Mouse (Mus musculus) E14TG2a.4 (cell line): Measurements from ENCODE around the gene Shank2.

ENCODE experiments used
- H3K27me3 ChIP-seq: 2 replicates; pipeline ENCODE4 v1.6.1; 2014; ENCODE audit warnings: low read length, control low read depth; ENCODE audit not compliant: insufficient read depth
- H3K36me3 ChIP-seq: 2 replicates; pipeline ENCODE4 v1.6.1; 2014; ENCODE audit warnings: low read length, control low read depth; ENCODE audit not compliant: insufficient read depth
- H3K4me1 ChIP-seq: replicated peaks from 2 replicates; pipeline ENCODE4 v1.6.1; 2014; ENCODE audit warnings: low read depth, low read length, control low read depth
- H3K4me3 ChIP-seq: replicated peaks from 2 replicates; pipeline ENCODE4 v1.5.1; 2014; ENCODE audit warnings: mild to moderate bottlenecking, low read length
- H3K9me3 ChIP-seq: 2 replicates; pipeline ENCODE4 v1.6.1; 2014; ENCODE audit warnings: low read length, control low read depth
- CTCF ChIP-seq: conservative IDR thresholded peaks from 2 replicates; pipeline ENCODE4 v1.5.1; 2014; ENCODE audit warnings: low read length
- NANOG ChIP-seq: IDR thresholded peaks from 2 replicates; pipeline ENCODE4 v1.6.1; 2014; ENCODE audit warnings: borderline replicate concordance, low read length, mixed read lengths
- POU5F1 ChIP-seq: IDR thresholded peaks from 2 replicates; pipeline ENCODE4 v1.6.1; 2014; ENCODE audit warnings: low read length, borderline replicate concordance

The Shank2 gene

DNA sequence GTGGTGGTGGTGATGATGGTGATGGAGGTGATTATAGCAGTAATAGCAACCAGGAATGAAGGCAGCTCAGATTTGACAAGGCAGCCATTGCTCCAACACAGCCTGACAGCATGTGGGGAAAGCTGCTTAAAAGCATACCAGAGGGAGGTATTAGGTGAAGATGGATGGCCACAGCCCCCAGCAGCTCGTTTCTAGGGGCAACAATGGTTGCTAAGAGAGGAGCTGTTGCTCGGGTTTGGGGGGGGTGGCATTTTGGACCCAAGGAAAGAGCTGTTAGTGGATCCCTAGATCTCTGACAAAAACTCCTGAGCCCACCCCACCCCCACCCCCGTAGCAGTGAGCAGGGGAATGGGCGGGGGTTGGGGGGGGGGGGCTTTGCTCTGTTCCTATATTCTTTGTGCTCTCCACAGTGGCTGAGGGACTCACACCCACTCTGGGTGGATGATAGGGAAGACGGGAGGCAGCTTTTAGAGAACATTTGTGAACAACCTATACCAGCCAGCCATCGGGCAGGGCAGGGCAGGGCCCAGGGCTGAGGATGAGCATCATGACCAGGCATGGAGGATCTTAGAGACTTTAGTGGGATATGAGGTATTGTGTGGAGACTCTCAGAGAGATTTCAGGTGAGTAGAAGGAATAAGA lies 377.6 kb downstream of the Shank2 start:
- Histone ChIP-seq H3K4me1 (no peaks in the 10 kb centered on the region), H3K4me3 (no peak overlapping the region), H3K36me3 (no peaks in the 10 kb centered on the region), H3K9me3 (no peaks in the 10 kb centered on the region), H3K27me3 (peaks cover 3% of the 10 kb centered on the region; the same call in 1 of the 2 replicates)
- TF ChIP-seq CTCF (no peak), POU5F1 (no peak), NANOG (no peak)

DNA sequence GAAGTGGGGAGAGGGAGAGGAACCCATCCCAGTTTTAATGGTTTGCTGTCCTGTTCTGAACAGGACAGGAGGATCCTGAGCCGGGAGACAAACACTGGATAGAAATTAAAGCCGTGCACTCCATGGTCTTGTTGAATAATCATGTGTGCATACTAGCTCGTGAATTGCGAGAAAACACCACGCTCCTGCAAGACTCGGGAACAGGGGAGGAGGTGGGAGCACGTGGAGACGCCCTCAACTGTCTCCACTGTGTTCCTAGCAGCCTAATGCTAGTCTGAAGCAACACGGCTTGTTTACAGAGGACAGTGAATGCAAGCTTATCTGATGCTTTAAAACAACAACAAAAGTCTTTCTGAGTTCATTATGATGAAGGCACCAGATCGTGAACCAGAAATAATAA lies 379.9 kb downstream of the Shank2 start:
- no peaks in the 10 kb centered on the region for H3K4me1 ChIP-seq
- no peaks in the 10 kb centered on the region for H3K36me3 ChIP-seq
- no peaks in the 10 kb centered on the region for H3K27me3 ChIP-seq
- TF ChIP-seq POU5F1 (no peak), CTCF (no peak), NANOG (no peak)
- H3K4me3 ChIP-seq = no peak overlapping the region
- no peaks in the 10 kb centered on the region for H3K9me3 ChIP-seq

DNA sequence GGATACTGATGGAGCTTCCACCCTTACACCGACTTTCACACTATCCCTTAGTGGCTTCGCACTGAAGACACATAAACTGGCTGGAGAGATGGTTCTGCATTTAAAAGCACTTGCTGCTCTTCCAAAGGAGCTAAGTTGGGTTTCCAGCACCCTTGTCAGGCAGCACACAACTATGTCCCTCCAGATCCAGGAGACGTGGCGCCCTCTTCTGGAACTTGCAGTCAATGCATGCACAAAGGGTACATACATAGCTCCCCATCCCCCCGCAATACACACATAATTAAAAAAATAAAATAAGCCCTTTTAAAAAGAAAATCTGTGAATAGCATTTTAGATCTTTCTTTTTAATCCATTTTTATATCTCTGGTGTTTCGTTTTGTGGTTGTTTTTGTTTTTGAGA lies 385.8 kb downstream of the Shank2 start:
- no peak overlapping the region for H3K4me3 ChIP-seq
- peaks cover 12% of the 10 kb centered on the region for H3K27me3 ChIP-seq
- TF ChIP-seq POU5F1 = no peak
- no peak for TF ChIP-seq NANOG
- TF ChIP-seq CTCF = peak; percentile 35

GRCm38 (mm10) chr7:144389704-144390103 lies 388.0 kb downstream of the Shank2 start:
- no peak overlapping the region for H3K4me3 ChIP-seq
- H3K36me3 ChIP-seq = no peaks in the 10 kb centered on the region
- no peaks in the 10 kb centered on the region for H3K9me3 ChIP-seq
- H3K4me1 ChIP-seq = peaks cover 21% of the 10 kb centered on the region
- peaks cover 31% of the 10 kb centered on the region for H3K27me3 ChIP-seq
- no peak for TF ChIP-seq POU5F1
- no peak for TF ChIP-seq NANOG
- TF ChIP-seq CTCF = no peak

More for the DNA sequence above, 385.8 kb downstream of the Shank2 start:
- peaks cover 21% of the 10 kb centered on the region for H3K4me1 ChIP-seq
- no peaks in the 10 kb centered on the region for H3K9me3 ChIP-seq
- H3K36me3 ChIP-seq = no peaks in the 10 kb centered on the region

- H3K9me3 ChIP-seq = no peaks in the 10 kb centered on the region
- H3K4me1 ChIP-seq = peaks cover 21% of the 10 kb centered on the region
- no peaks in the 10 kb centered on the region for H3K36me3 ChIP-seq
- H3K27me3 ChIP-seq = peaks cover 41% of the 10 kb centered on the region
- no peak for TF ChIP-seq NANOG
- no peak for TF ChIP-seq CTCF
- TF ChIP-seq POU5F1 = no peak
- H3K4me3 ChIP-seq = no peak overlapping the region
Measured at GRCm38 (mm10) chr7:144390676-144391075, 388.9 kb downstream of the Shank2 start.

DNA sequence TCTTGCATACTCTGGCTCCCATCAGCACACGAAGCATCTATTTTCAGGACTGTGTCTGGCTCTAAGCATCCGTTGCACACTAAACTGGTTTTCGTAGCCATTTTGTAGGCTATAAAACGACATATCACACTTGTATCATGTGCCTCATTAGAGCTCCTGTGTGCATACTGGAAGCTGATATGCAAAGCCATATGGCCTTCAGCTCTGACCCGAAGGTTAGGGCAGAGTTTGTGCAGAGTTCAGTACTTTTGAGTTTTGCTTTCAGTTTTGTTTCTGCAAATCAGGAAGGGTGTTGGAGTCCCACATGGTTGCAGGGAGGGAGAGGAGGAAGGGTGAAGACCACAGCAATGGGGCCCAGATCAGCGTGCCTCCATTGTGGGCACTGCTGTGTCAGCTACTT lies 390.0 kb downstream of the Shank2 start:
- peaks cover 21% of the 10 kb centered on the region for H3K4me1 ChIP-seq
- TF ChIP-seq NANOG = no peak
- no peak for TF ChIP-seq POU5F1
- H3K36me3 ChIP-seq = no peaks in the 10 kb centered on the region

GRCm38 (mm10) chr7:144402492-144402891 lies 400.8 kb downstream of the Shank2 start:
- Histone ChIP-seq H3K4me3 (no peak overlapping the region), H3K4me1 (no peaks in the 10 kb centered on the region), H3K27me3 (peaks cover 33% of the 10 kb centered on the region), H3K9me3 (no peaks in the 10 kb centered on the region), H3K36me3 (no peaks in the 10 kb centered on the region)
- no peak for TF ChIP-seq NANOG
- no peak for TF ChIP-seq CTCF
- no peak for TF ChIP-seq POU5F1

More for the DNA sequence above, 390.0 kb downstream of the Shank2 start:
- H3K27me3 ChIP-seq = peaks cover 43% of the 10 kb centered on the region
- H3K9me3 ChIP-seq = no peaks in the 10 kb centered on the region
- H3K4me3 ChIP-seq = no peak overlapping the region

- H3K4me3 ChIP-seq = no peak overlapping the region
- no peak for TF ChIP-seq CTCF
- no peak for TF ChIP-seq POU5F1
- no peak for TF ChIP-seq NANOG
- peaks cover 71% of the 10 kb centered on the region for H3K27me3 ChIP-seq
- no peaks in the 10 kb centered on the region for H3K9me3 ChIP-seq
- peaks cover 29% of the 10 kb centered on the region for H3K4me1 ChIP-seq
- no peaks in the 10 kb centered on the region for H3K36me3 ChIP-seq
Measured at GRCm38 (mm10) chr7:144407675-144408074, 405.9 kb downstream of the Shank2 start.

- TF ChIP-seq POU5F1 = no peak
- no peak for TF ChIP-seq NANOG
- TF ChIP-seq CTCF = no peak
Measured at GRCm38 (mm10) chr7:144408464-144409000, 406.8 kb downstream of the Shank2 start.

More at GRCm38 (mm10) chr7:144408464-144409000, 406.8 kb downstream of the Shank2 start:
- peaks cover 33% of the 10 kb centered on the region for H3K4me1 ChIP-seq
- no peaks in the 10 kb centered on the region for H3K9me3 ChIP-seq
- no peak overlapping the region for H3K4me3 ChIP-seq
- no peaks in the 10 kb centered on the region for H3K36me3 ChIP-seq
- H3K27me3 ChIP-seq = peaks cover 66% of the 10 kb centered on the region
